Mouse (Mus musculus): ENCODE measurements around the gene Adcy1.

GRCm38 (mm10) chr11:7055455-7056017 lies 7.8 kb upstream of the Adcy1 start:
- TF ChIP-seq POLR2A (IDR thresholded peaks at IDR 0.05; ENCODE audit: low read depth, low read length) (no peak), CHD2 (IDR thresholded peaks at IDR 0.05; ENCODE audit: low read length) (no peak)
